ENCODE assay signal across 9 mouse cellular contexts in genomic region chr5:113091162-113091561, GRCm38 (mm10). TPM values are rescaled to one million over a fixed set of nuclear protein-coding genes. Genes with fewer than 3 reads are reported as not detected.
DNase-seq lines count a peak whose midpoint lies in the region; ATAC-seq and TF ChIP-seq lines count a peak whose summit lies in the region.
"Had no signal": no experiment of that assay in that cellular context is flagged by ENCODE, and none has a peak within 500 bp of the region (broad histone marks: within the 10 kb centered on the region; RNA-seq: fewer than 3 reads in every experiment).

No protein-coding gene starts in this region.

- peak; percentile 43 to 86 for TF ChIP-seq CTCF in CH12.LX (conservative IDR thresholded peaks at IDR 0.05 in 1 of 2, IDR thresholded peaks at IDR 0.05 in 1 of 2; ENCODE audit: low read depth in 2 of 2, low read length in 2 of 2)

- peak; percentile 92 for DNase-seq in heart, adult 11 months
- no peak for DNase-seq in heart, embryonic 10.5 days (ENCODE audit: low spot score)
- no peak for DNase-seq in CH12.LX (ENCODE audit: extremely low read depth)
- peak; percentile 56 for DNase-seq in cerebellum, adult 9-11 months
- DNase-seq in heart, postnatal 4 days = peak; percentile 74
- DNase-seq in limb, embryonic 11.5 days (ENCODE audit: low spot score) = peak; percentile 72
- peak; percentile 78 for DNase-seq in retina, postnatal 1 day
- DNase-seq in left cerebral cortex, adult 8-10 months (ENCODE audit: low spot score in 2 of 2) = no peak

- TF ChIP-seq EP300 in CH12.LX (IDR thresholded peaks at IDR 0.05; ENCODE audit: low read length) = no peak

- no peak overlapping the region for H3K27ac ChIP-seq in heart, embryonic 10.5 days
- no peak overlapping the region for H3K27ac ChIP-seq in CH12.LX (ENCODE audit: insufficient read depth, low read depth)
- no peak overlapping the region for H3K27ac ChIP-seq in limb, embryonic 11.5 days (replicated peaks; ENCODE audit: low read depth, low read length)

- no peaks in the 10 kb centered on the region for H3K9me3 ChIP-seq in heart, embryonic 10.5 days
- no peaks in the 10 kb centered on the region for H3K9me3 ChIP-seq in CH12.LX (replicated peaks; ENCODE audit: low read length)
- H3K9me3 ChIP-seq in limb, embryonic 11.5 days (ENCODE audit: control insufficient read depth, low read length) = no peaks in the 10 kb centered on the region

- no peak for TF ChIP-seq POLR2A in CH12.LX (IDR thresholded peaks at IDR 0.05; ENCODE audit: low read depth, low read length)

- H3K4me3 ChIP-seq in heart, embryonic 10.5 days = no peak overlapping the region
- H3K4me3 ChIP-seq in CH12.LX (replicated peaks in 1 of 3; ENCODE audit: low read depth in 2 of 3, low read length in 2 of 3, poor library complexity in 1 of 3) = no peak overlapping the region
- no peak overlapping the region for H3K4me3 ChIP-seq in limb, embryonic 11.5 days (ENCODE audit: low read depth, low read length)

- no peaks in the 10 kb centered on the region for H3K79me2 ChIP-seq in CH12.LX (replicated peaks; ENCODE audit: control insufficient read depth, extremely low read depth, insufficient read depth, poor library complexity, severe bottlenecking)

- dilution Hi-C loops in CH12.LX (cut with MboI; ENCODE audit: extremely low pct_ligation_motif_present, extremely low pct_unique_long_range_greater_than_20kb, low sequenced_read_pairs) = loop anchor here (25.0 kb wide), 1 partner anchor 96 kb away; no protein-coding TSS in a partner anchor

- H3K4me2 ChIP-seq in CH12.LX (ENCODE audit: insufficient read depth, low read depth, poor library complexity, severe bottlenecking) = no peak overlapping the region
- H3K4me2 ChIP-seq in limb, embryonic 11.5 days (ENCODE audit: low read depth, severe bottlenecking) = no peak overlapping the region

- peaks cover 5% of the 10 kb centered on the region; the same call in 1 of the 2 replicates for H3K4me1 ChIP-seq in heart, embryonic 10.5 days
- no peaks in the 10 kb centered on the region for H3K4me1 ChIP-seq in CH12.LX (ENCODE audit: control insufficient read depth in 1 of 2, insufficient read depth in 2 of 2)
- H3K4me1 ChIP-seq in limb, embryonic 11.5 days (ENCODE audit: control insufficient read depth, insufficient read depth, low read length) = no peaks in the 10 kb centered on the region

- H3K27me3 ChIP-seq in heart, embryonic 10.5 days (ENCODE audit: insufficient read depth, poor library complexity, severe bottlenecking) = no peaks in the 10 kb centered on the region
- no peaks in the 10 kb centered on the region for H3K27me3 ChIP-seq in CH12.LX (replicated peaks)
- no peaks in the 10 kb centered on the region for H3K27me3 ChIP-seq in limb, embryonic 11.5 days (ENCODE audit: control insufficient read depth, insufficient read depth, low read length)

- H3K9ac ChIP-seq in CH12.LX (ENCODE audit: insufficient read depth, low read depth) = no peak overlapping the region
- no peak overlapping the region for H3K9ac ChIP-seq in limb, embryonic 11.5 days (ENCODE audit: low read length)

- TF ChIP-seq RAD21 in CH12.LX (IDR thresholded peaks at IDR 0.05; ENCODE audit: low read depth, low read length) = no peak

- in situ Hi-C loops in CH12.LX (cut with MboI; ENCODE audit: low pct_ligation_motif_present, low pct_unique_long_range_greater_than_20kb, low sequenced_read_pairs) = no loop called here

- peaks cover 82% of the 10 kb centered on the region for H3K36me3 ChIP-seq in heart, embryonic 10.5 days
- peaks cover 0 to 61% of the 10 kb centered on the region in 2 experiments for H3K36me3 ChIP-seq in CH12.LX (replicated peaks in 1 of 2; ENCODE audit: control insufficient read depth in 1 of 2, insufficient read depth in 1 of 2, low read length in 1 of 2)
- no peaks in the 10 kb centered on the region for H3K36me3 ChIP-seq in limb, embryonic 11.5 days (ENCODE audit: control insufficient read depth, insufficient read depth, low read length)

- WGBS in heart, embryonic 10.5 days = 63% methylated on average over 5 of the region's 5 CpGs
- 58% methylated on average over 5 of the region's 5 CpGs for WGBS in limb, embryonic 11.5 days

- ATAC-seq in limb, embryonic 11.5 days (ENCODE audit: insufficient number of reproducible peaks, low FRiP score, low TSS enrichment, low read depth) = no peak; the same call in 1 of the 2 replicates

TF ChIP-seq in CH12.LX, 34 proteins besides CTCF, POLR2A, EP300 and RAD21:
- no peak for TF ChIP-seq MYC (IDR thresholded peaks at IDR 0.05; ENCODE audit: low read depth, low read length)
- TF ChIP-seq PAX5 (IDR thresholded peaks at IDR 0.05; ENCODE audit: low read length) = no peak
- TF ChIP-seq TCF12 (IDR thresholded peaks at IDR 0.05; ENCODE audit: low read depth, low read length) = no peak
- no peak for TF ChIP-seq ZKSCAN1 (IDR thresholded peaks at IDR 0.05; ENCODE audit: borderline replicate concordance, low read depth, low read length)
- no peak for TF ChIP-seq ZMIZ1 (IDR thresholded peaks at IDR 0.05; ENCODE audit: low read depth, low read length)
- TF ChIP-seq TBP (conservative IDR thresholded peaks at IDR 0.05; ENCODE audit: low read depth, low read length) = no peak
- TF ChIP-seq RCOR1 (conservative IDR thresholded peaks at IDR 0.05; ENCODE audit: low read depth, low read length) = no peak
- TF ChIP-seq MAZ (IDR thresholded peaks at IDR 0.05; ENCODE audit: low read depth, low read length) = no peak
- TF ChIP-seq ZC3H11A (IDR thresholded peaks at IDR 0.05; ENCODE audit: low read depth, low read length) = no peak
- TF ChIP-seq JUN (IDR thresholded peaks at IDR 0.05; ENCODE audit: insufficient read depth, low read depth, low read length) = no peak
- no peak for TF ChIP-seq ETS1 (conservative IDR thresholded peaks at IDR 0.05; ENCODE audit: low read depth, low read length)
- TF ChIP-seq E2F4 (IDR thresholded peaks at IDR 0.05; ENCODE audit: insufficient replicate concordance, low read depth, low read length) = no peak
- TF ChIP-seq CHD1 (IDR thresholded peaks at IDR 0.05; ENCODE audit: low read depth, low read length) = no peak
- TF ChIP-seq KAT2A (IDR thresholded peaks at IDR 0.05; ENCODE audit: insufficient replicate concordance, low read length) = no peak
- TF ChIP-seq ELF1 (IDR thresholded peaks at IDR 0.05; ENCODE audit: low read depth, low read length) = no peak
- TF ChIP-seq SMC3 (IDR thresholded peaks at IDR 0.05; ENCODE audit: low read depth, low read length) = no peak
- TF ChIP-seq UBTF (IDR thresholded peaks at IDR 0.05; ENCODE audit: low read depth, low read length) = no peak
- no peak for TF ChIP-seq GABPA (IDR thresholded peaks at IDR 0.05; ENCODE audit: insufficient replicate concordance, low read depth, low read length)
- no peak for TF ChIP-seq HCFC1 (IDR thresholded peaks at IDR 0.05; ENCODE audit: low read depth, low read length)
- no peak for TF ChIP-seq JUND (conservative IDR thresholded peaks at IDR 0.05; ENCODE audit: low read depth, low read length)

RNA-seq across cellular contexts. Expression of gene Crybb3, which starts 9.8 kb away (rescaled TPM):
- polyA plus RNA-seq in heart, embryonic 10.5 days (2016; fragmentation: Nextera tagmentation; extraction: Ambion mirVana) = 0.71 and 0.87 TPM in 2 replicates
- total RNA-seq in CH12.LX (2012; rRNA removed) = not detected in 2 replicates
- total RNA-seq in CH12.LX (2014; rRNA removed) = not detected in 2 replicates
- not detected in 2 replicates for polyA plus RNA-seq in CH12.LX (2012; ENCODE audit: insufficient read length, low read depth)
- total RNA-seq in heart, postnatal 4 days (2021) = 1 to 10 TPM; 1.4 to 1.7 TPM
- polyA plus RNA-seq in limb, embryonic 11.5 days (2014; fragmentation: Nextera tagmentation; extraction: Ambion mirVana) = 0.39 and 0.78 TPM in 2 replicates
- 1 to 10 TPM in 1 of 4 experiments, under 1 TPM in 1, not detected in 2; 0.53 to 2.6 TPM for total RNA-seq in left cerebral cortex, adult 8-10 months (2022)

RNA-seq across cellular contexts. Expression of gene Crybb2, which starts 21.2 kb away (rescaled TPM):
- not detected in 2 replicates for polyA plus RNA-seq in heart, embryonic 10.5 days (2016; fragmentation: Nextera tagmentation; extraction: Ambion mirVana)
- total RNA-seq in CH12.LX (2012; rRNA removed) = not detected in 2 replicates
- not detected in 2 replicates for total RNA-seq in CH12.LX (2014; rRNA removed)
- not detected in 2 replicates for polyA plus RNA-seq in CH12.LX (2012; ENCODE audit: insufficient read length, low read depth)
- total RNA-seq in heart, postnatal 4 days (2021) = not detected
- not detected in 2 replicates for polyA plus RNA-seq in limb, embryonic 11.5 days (2014; fragmentation: Nextera tagmentation; extraction: Ambion mirVana)
- not detected for total RNA-seq in left cerebral cortex, adult 8-10 months (2022)
- total RNA-seq: layer of hippocampus, postnatal 25 days had no signal

Comparison
In these comparisons a context has a peak if more than half of its experiments do, and no peak if none do; other contexts are left out.
1. DNase-seq: peak in heart, adult 11 months (single experiment), cerebellum, adult 9-11 months (single experiment), heart, postnatal 4 days (single experiment), limb, embryonic 11.5 days (single experiment) and retina, postnatal 1 day (single experiment); none in heart, embryonic 10.5 days (single experiment), CH12.LX (single experiment) and left cerebral cortex, adult 8-10 months (0 of 2).